Mouse (Mus musculus) gastrocnemius, postnatal 4 days (tissue): ENCODE measurements at regions not wholly inside any gene's neighbourhood (a gene's known extent, or its start where the extent isn't known, plus 50 kb on each side); places are given as distances from the start of the nearest gene placed in this dataset.
"Not testable (repeated sequence)": the region's sequence is repeated elsewhere in the genome, so short reads cannot be mapped to it uniquely, and the experiment has no call there.

Source experiments
- DNase-seq, 2 experiments: peaks; one replicate each; pipeline ENCODE4 v3.0.0; 2021 to 2022; ENCODE audit warnings: low spot score in 2 of 2, mixed read lengths in 2 of 2

DNA sequence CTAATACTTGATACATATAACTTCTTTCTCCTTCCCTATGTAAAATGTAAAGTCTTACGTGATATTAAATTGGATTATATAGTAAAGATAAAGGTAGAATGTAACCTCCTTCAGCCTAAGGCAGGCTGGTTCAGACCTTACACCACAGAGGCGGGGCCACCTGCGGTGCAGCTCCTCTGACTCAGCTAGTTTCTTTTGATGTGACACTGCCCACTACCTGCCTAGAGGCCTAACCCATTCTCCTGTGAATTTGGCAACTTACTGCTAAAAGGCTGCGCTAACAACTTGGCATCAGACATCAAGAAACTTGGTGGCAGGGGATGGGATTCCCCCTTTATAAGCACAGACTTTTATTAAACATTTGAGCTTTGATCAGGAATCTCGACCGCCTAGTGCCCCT is 74.5 kb downstream of the Aasdhppt start:
- DNase-seq: no peak

DNA sequence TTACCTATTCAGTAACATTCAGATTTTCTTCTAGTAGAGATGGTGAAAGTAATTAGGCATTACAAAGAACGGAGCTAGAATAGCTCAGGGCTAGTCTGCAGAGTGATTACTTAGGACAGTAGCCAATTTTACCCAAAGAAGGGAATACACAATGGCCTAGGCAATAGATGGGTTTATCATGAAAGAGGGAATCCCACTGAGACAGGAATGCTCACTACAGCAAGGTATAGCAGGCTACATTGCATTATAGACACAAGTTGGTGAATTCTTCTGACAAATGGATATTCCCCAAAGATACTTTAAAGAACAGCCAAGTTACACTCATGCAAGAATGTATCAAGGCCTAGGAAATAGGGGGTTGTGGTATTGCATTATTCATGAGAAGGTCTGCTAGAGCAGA is 94.7 kb downstream of the Aasdhppt start:
- DNase-seq: not testable (repeated sequence)

DNA sequence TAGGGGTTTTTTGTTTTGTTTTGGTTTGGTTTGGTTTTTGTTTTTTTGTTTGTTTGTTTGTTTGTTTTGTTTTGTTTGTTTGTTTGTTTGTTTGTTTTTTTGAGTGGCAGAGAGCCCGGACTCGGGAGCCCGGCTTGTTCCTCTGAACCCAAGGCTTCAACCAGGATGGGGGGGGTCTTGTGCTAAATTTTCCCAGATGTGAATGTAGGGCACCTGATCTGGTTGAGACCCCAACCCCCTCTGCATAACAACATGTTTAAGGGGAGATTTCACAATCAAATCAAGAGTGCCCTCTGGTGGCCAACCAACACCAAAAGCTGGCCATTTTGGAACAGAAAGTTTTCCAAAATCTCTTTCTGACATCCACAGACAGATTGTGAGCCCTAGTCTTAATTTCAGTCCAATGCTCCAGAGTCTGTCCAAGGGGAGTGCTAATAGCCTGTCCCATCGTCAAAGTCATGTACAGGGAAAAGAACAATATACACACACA is 99.2 kb downstream of the Aasdhppt start:
- no peak for DNase-seq

DNA sequence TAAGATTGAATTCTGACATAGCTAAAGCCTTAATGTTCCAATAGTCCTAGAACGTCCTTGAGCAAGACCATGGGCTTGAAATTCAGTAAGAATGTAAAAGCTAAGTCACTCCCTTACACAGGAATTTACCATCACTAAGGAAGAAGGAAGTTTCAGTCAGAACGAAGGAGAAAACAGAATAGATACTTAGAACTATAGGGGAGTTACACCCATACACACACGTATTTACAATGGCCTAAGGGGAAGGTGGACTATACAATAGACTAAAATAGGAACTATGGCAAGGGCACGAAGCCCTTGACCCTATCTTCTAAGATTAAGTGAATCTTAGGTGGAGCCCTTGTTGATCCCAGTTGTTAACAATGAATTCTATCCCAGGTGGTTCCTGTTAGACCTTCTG is 116.5 kb downstream of the Aasdhppt start:
- not testable (repeated sequence) for DNase-seq

DNA sequence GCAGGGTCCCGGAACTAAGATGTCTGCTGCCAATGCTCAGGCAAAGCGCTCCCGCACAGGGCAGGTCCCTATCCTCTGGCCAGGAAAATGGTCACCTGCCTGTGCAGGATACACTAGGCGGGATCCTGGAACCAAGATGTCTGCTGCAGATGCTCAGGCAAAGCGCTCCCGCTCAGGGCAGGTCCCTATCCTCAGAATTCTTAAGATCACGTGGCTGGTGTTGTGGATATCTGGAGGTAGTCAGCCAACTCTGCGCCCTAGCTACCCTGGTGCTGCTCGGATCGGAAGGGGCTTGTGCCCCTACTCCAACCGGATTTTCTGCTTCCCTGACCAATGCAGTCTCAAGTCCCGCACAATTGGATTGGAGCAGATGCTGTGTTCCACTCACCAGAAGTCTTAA is 153.3 kb downstream of the Aasdhppt start:
- DNase-seq: not testable (repeated sequence)

DNA sequence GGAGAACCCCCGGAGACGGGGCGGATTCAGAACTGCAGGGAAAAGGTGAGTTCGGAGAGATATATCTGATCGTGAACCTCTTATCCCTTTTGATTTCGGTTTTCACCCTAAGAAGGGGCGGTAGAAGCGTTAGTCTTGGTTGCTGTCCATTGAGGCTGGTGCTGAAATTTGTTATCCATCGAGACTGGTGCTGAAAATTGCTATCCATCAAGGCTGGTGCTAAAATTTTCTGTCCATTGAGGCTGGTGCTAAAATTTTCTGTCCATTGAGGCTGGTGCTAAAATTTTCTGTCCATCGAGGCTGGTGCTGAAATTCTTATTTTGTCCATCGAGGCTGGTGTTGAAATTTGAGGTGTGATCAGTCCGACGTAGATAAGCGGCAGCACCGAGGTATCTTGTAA is 170.4 kb downstream of the Aasdhppt start:
- peak in 1 of 2 experiments; percentile 10 for DNase-seq

DNA sequence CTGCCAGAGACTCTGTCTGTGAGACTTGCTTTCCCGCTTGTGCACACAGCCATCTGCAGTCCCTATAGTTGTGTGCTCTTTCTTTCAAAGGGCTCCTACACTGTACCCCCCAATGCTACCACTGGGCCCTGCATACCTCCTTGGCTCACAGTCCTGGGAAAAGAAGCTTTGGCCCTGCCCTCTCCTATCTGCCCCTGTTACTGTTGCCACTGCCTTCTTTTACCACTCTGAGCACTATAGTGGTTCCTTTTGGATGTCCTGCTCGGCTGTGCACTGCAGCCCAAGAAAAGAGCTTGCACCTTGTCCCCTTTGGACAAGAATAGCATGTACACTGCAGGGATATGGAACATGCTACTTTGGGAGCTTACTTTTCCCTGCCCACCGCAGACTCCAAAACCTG is 216.8 kb downstream of the Aasdhppt start:
- no peak for DNase-seq

DNA sequence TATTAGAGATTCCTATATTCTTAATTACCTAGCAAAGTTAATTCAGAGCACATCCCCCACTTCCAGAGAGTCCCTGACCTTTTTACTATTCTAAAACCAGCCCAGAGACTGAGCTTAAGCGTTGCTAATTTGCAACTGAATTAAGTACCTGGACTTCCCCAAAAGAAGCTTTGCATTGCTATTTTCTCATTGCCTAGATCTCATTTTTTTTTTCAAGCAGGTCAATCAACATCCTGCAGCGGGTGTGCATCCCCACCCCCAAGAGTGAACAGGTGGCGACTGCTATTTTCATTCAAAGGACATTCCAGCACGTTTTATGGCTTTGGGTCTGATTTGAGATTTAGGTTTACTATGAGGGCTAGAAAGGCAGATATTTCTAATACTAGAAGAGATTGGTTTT is 226.6 kb downstream of the Aasdhppt start:
- not testable (repeated sequence) for DNase-seq

DNA sequence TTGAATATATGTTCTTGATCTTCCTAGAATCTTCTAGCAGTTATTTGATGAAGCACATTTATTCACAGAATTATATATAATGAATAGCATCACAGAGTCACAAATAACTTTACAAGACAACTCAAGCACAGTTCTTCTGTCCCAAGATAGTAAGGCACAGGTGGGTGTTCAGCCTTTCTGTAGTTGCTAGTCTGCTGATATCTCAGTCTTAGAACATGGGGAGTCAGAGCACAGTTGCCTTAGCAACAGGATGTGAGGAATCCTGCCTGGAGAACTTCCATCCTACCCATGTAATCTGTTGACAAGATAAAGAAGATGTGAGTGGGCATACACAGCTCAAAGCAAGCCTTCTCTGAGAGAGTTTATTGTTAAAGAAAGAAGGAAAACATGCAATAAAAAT is 248.2 kb downstream of the Aasdhppt start:
- DNase-seq: no peak

DNA sequence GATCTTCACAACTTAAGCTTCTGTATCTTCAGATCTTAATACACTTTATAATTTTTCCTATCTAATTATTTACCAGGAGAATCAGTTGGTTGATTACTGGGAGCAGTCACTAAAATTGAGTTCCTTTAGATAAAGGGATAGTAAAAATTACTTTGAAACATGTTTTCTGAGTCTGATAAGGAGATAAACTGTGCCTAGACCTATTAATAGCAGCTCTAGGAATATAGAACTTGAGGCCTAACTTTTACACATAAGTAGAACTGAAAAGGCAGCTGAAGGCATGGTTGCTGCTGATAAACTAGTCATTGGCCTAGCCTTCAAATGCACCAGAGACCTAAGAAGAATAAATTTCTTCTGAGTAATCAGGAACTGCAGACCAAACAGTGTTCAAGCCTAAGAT is 260.5 kb downstream of the Aasdhppt start:
- DNase-seq: no peak

DNA sequence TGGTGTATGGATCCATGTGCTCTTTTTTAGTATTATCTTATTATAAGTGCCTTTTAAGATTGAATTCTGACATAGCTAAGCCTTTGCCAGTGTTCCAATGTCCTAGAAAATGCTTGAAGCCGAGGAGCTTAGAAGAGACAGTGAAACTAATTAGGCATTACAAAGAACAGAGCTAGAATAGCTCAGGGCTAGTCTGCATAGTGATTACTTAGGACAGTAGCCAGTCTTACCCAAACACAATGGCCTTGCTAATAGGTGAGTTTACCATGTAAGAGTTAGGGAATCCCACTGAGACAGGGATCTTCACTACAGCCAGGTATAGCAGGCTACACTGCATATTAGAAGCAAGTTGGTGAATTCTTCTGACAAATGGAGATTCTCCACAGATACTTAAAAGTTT is 261.6 kb downstream of the Aasdhppt start:
- not testable (repeated sequence) for DNase-seq

DNA sequence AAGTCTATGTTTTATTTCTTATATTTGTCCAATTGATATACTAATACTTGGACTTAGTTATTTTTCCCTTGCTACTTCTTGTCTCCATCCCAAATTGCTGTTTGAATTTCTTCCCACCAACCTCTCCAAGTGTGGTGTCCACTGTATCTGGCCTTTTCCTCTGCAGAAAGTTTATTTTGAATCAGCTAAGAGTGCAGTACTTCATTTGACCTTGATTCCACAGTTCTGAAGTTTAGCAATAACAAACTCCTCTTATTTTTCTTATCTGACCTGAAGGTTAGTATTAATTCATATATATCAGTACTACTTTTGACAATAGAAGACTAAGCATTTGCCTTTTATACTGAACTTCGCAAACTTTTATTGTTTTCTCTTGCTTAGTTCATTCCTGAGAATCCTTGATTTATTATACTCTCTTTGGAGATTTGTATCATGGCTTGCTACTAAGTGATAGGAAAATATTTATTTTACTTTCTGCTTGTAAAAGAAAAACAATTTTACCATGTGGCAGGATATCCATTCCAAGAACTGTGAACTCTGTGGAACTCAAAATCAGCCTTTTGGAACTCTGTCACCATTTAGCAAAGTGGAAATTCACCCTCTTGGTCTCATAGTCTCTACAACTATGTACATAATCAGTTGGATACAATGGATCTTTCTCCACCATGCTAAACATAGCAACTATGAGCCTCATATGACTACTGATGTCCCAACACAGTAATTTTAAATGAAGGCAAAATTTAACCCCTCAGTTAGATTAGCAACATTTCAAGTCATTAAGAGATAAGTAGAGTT is 268.2 kb downstream of the Aasdhppt start:
- DNase-seq: no peak

DNA sequence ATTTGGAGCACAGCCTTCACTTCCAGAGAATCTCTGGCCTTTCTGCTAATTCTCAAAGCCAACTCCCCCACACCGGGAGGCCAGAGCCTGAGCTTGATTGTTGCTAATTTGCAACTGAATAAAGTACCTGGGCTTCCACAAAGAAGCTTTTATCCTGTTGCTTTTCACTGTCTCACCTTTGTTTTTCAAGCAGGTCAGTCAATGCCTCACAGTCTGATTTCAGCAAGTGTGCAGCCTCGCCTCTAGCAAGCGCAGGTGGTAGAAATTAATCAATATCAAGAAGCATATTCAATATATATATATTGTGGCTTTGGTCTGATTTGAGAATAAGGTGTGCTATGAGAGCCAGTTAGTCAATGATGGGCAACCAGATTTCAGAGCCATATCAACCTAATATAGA is 282.1 kb downstream of the Aasdhppt start:
- not testable (repeated sequence) for DNase-seq

DNA sequence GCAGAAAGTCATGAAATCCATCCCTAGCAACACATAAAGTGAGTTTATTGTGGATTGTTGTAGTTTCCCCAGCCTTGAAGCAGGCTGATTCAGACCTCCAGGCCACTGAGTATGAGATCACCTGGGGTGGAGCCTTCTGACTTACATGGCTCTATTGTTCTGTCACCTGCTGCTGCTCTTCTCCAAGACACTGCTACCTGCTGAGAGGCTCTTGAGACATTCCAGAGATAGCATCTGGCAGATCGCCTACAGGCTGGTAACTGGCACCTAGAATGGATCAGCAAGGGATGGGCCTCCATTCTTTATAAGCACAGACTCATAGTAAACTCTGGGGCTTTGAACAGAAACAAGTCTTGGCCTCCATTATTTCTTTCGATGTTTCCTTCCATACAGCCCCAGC is 289.2 kb downstream of the Aasdhppt start:
- DNase-seq: no peak

DNA sequence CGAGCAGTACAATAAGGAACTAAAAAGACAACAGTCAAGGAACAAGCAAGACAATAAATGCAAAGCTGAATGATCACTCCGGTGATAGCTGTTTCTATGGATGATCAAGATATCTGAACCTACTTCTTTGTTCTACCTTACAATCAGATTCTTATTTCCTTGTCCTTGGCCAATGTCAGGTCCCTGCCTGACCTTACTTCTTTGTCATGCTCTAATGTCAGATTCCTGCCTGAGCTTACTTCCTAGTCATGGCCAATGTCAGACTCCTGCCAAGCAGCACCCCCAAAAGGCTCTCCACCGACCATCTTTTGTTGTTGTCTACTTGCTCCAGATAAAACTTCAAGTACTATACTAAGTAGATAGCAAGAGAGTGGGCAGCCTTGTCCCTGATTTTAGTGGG is 312.6 kb downstream of the Aasdhppt start:
- DNase-seq: no peak

DNA sequence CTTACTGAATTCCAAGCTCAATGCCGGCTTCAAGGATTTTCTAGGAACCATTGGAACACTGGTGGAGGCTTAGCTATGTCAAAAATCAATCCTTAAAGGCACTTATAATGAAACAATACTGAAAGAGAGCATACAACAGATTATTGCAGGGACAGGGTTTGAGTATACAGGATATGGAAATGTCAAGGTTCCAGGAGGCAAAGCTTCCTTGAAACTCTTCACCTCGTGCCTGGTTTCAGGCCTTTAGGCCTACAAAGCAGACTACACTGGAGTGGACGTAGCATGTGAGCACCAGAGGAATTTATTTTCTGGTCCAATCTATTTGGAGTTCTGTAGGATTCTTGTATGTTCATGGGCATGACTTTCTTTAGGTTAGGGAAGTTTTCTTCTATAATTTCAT is 320.9 kb downstream of the Aasdhppt start:
- DNase-seq: not testable (repeated sequence)

DNA sequence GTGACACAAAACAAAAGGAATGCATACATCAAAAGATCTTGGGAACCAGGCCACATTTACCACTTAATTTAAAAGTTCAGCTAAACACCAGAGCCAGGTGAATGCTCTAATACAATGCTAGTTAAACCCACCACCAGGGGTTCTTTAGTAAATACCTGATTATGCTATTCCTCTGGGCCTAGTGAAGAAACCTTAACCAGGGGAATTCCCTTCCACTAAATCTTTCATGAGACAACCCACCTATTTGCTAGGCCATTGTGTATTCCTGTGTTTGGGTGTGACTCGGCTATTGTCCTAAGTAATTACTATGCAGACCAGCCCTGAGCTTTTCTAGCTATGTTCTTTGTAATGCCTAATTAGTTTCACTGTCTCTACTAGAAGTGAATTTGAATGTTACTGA is 321.3 kb downstream of the Aasdhppt start:
- not testable (repeated sequence) for DNase-seq
